Mouse (Mus musculus): Measurements from ENCODE around the gene Apoe. TPM values are rescaled to one million over a fixed set of nuclear protein-coding genes. Genes with fewer than 3 reads are reported as not detected.
A peak's percentile ranks its signal among the peaks of the same experiment; 100 is the strongest.

The Apoe gene
- total RNA-seq, 2 experiments from 2014 or later: 1,872 to 4,173 TPM

- DNase-seq: no peak
These were observed 17.8 kb upstream of the Apoe start for GRCm38 (mm10) chr7:19716822-19717221.

- no peak for DNase-seq
These were observed 17.2 kb upstream of the Apoe start for GRCm38 (mm10) chr7:19716055-19716682.

GRCm38 (mm10) chr7:19715239-19716054 lies 16.5 kb upstream of the Apoe start, which contains the start of gene Tomm40:
TSS of gene Tomm40 (minus strand) at chr7:19715438.
- peak; percentile 97 for DNase-seq

- DNase-seq: no peak
These were observed 15.8 kb upstream of the Apoe start for GRCm38 (mm10) chr7:19714836-19715235.

- DNase-seq: no peak
These were observed 14.6 kb upstream of the Apoe start for GRCm38 (mm10) chr7:19713598-19713997.

- DNase-seq: peak; percentile 37
These were observed 14.2 kb upstream of the Apoe start for GRCm38 (mm10) chr7:19713196-19713595.

GRCm38 (mm10) chr7:19712414-19712813 lies 13.4 kb upstream of the Apoe start:
- DNase-seq: no peak

GRCm38 (mm10) chr7:19710650-19711049 lies 11.7 kb upstream of the Apoe start:
- DNase-seq: no peak

GRCm38 (mm10) chr7:19705271-19705670 lies 6.3 kb upstream of the Apoe start:
- DNase-seq: no peak

GRCm38 (mm10) chr7:19704475-19704874 lies 5.5 kb upstream of the Apoe start:
- no peak for DNase-seq

- no peak for DNase-seq
These were observed 4.0 kb upstream of the Apoe start for GRCm38 (mm10) chr7:19702859-19703555.

GRCm38 (mm10) chr7:19701069-19701761 lies 2.2 kb upstream of the Apoe start:
- peak; percentile 85 for DNase-seq

- peak; percentile 7 for DNase-seq
These were observed 1.5 kb upstream of the Apoe start for GRCm38 (mm10) chr7:19700299-19701068.

- no peak for DNase-seq
These were observed 800 bp upstream of the Apoe start for GRCm38 (mm10) chr7:19699827-19700148.

GRCm38 (mm10) chr7:19697949-19698906 lies 760 bp downstream of the Apoe start:
- peak; percentile 40 for DNase-seq

- peak; percentile 12 for DNase-seq
These were observed 2.6 kb downstream of the Apoe start for GRCm38 (mm10) chr7:19696336-19696873.

- no peak for DNase-seq
These were observed 3.1 kb downstream of the Apoe start for GRCm38 (mm10) chr7:19695881-19696280.

- no peak for DNase-seq
These were observed 3.8 kb downstream of the Apoe start for GRCm38 (mm10) chr7:19695213-19695594.

GRCm38 (mm10) chr7:19694336-19695212 lies 4.4 kb downstream of the Apoe start:
- peak; percentile 34 for DNase-seq

Measured in adrenal gland, postnatal 10 days (tissue).